Comparison of ENCODE assay signal across 13 mouse cellular contexts in genomic region chr5:74935676-74936075, GRCm38 (mm10).
DNase-seq lines count a peak whose midpoint lies in the region; ATAC-seq and TF ChIP-seq lines count a peak whose summit lies in the region.
"Had no signal": no experiment of that assay in that cellular context is flagged by ENCODE, and none has a peak within 500 bp of the region (broad histone marks: within the 10 kb centered on the region; RNA-seq: fewer than 3 reads in every experiment).

No protein-coding gene starts in this region.

- no peak for TF ChIP-seq CTCF in lung, embryonic 14.5 days (IDR thresholded peaks at IDR 0.05; ENCODE audit: low read depth)
- no peak for TF ChIP-seq CTCF in small intestine, adult 2 months (IDR thresholded peaks at IDR 0.05; ENCODE audit: extremely low read depth, insufficient read length, insufficient replicate concordance, low read depth, low read length)

- no peak overlapping the region for H3K27ac ChIP-seq in lung, embryonic 14.5 days (ENCODE audit: low read depth)
- H3K27ac ChIP-seq in small intestine, adult 2 months (ENCODE audit: insufficient read depth, low read depth, low read length) = peak overlapping the region; percentile 36
- H3K27ac ChIP-seq: forebrain, embryonic 12.5 days; macrophage had no signal

- peak; percentile 10 for DNase-seq in adrenal gland, adult 2 months
- no peak for DNase-seq in adrenal gland, postnatal 10 days
- DNase-seq in lung, embryonic 14.5 days = peak; percentile 71
- DNase-seq in lung, postnatal 4 days = no peak
- peak; percentile 5 to 31 for DNase-seq in kidney, adult 8-10 months
- DNase-seq in spleen, adult 18-20 months = no peak
- no peak for DNase-seq in spleen, postnatal 4 days (ENCODE audit: low spot score in 2 of 2)
- DNase-seq: cerebellum, adult 11 months; layer of hippocampus, postnatal 36 days had no signal

- 0 out of 2 replicates have a peak, but pooled peaks cover 6% of the 10 kb centered on the region for H3K4me1 ChIP-seq in lung, embryonic 14.5 days (ENCODE audit: insufficient read depth)
- H3K4me1 ChIP-seq in small intestine, adult 2 months (ENCODE audit: control insufficient read depth, insufficient read depth, insufficient read length, low read length) = no peaks in the 10 kb centered on the region
- H3K4me1 ChIP-seq: forebrain, embryonic 12.5 days had no signal

- no peak for TF ChIP-seq POLR2A in small intestine, adult 2 months (IDR thresholded peaks at IDR 0.05; ENCODE audit: low read depth, low read length)

- no peak overlapping the region for H3K4me2 ChIP-seq in lung, embryonic 14.5 days
- H3K4me2 ChIP-seq: forebrain, embryonic 12.5 days had no signal

- WGBS in lung, embryonic 14.5 days = 42% methylated on average over 8 of the region's 8 CpGs
- 51% methylated on average over 8 of the region's 8 CpGs for WGBS in small intestine, adult 2 months

- H3K36me3 ChIP-seq in lung, embryonic 14.5 days (ENCODE audit: insufficient read depth) = no peaks in the 10 kb centered on the region
- no peaks in the 10 kb centered on the region for H3K36me3 ChIP-seq in small intestine, adult 2 months (ENCODE audit: control insufficient read depth, insufficient read depth, low read length)
- H3K36me3 ChIP-seq: forebrain, embryonic 12.5 days; G1E had no signal

- peak; percentile 36; the same call in 1 of the 2 replicates for ATAC-seq in lung, embryonic 14.5 days (ENCODE audit: insufficient read depth)

- H3K9me3 ChIP-seq in lung, embryonic 14.5 days (ENCODE audit: low read depth, low read length) = no peaks in the 10 kb centered on the region
- H3K9me3 ChIP-seq: forebrain, embryonic 12.5 days; G1E had no signal

- no peaks in the 10 kb centered on the region for H3K27me3 ChIP-seq in lung, embryonic 14.5 days (ENCODE audit: insufficient read depth, low read length)
- H3K27me3 ChIP-seq in small intestine, adult 2 months (ENCODE audit: control insufficient read depth, insufficient read depth, low read length) = no peaks in the 10 kb centered on the region

- no peak overlapping the region for H3K4me3 ChIP-seq in lung, embryonic 14.5 days (ENCODE audit: low read depth, low read length)
- no peak overlapping the region for H3K4me3 ChIP-seq in small intestine, adult 2 months (ENCODE audit: low read depth, low read length)
- H3K4me3 ChIP-seq: forebrain, embryonic 12.5 days had no signal

- no peak overlapping the region for H3K9ac ChIP-seq in lung, embryonic 14.5 days
- H3K9ac ChIP-seq: forebrain, embryonic 12.5 days had no signal

Comparison
In these comparisons a context has a peak if more than half of its experiments do, and no peak if none do; other contexts are left out.
1. DNase-seq: peak in adrenal gland, adult 2 months (single experiment), lung, embryonic 14.5 days (single experiment) and kidney, adult 8-10 months (2 of 2); none in adrenal gland, postnatal 10 days (single experiment), lung, postnatal 4 days (0 of 2), spleen, adult 18-20 months (0 of 2) and spleen, postnatal 4 days (0 of 2).